9 mouse cellular contexts compared by ENCODE assay signal in the genomic region with DNA sequence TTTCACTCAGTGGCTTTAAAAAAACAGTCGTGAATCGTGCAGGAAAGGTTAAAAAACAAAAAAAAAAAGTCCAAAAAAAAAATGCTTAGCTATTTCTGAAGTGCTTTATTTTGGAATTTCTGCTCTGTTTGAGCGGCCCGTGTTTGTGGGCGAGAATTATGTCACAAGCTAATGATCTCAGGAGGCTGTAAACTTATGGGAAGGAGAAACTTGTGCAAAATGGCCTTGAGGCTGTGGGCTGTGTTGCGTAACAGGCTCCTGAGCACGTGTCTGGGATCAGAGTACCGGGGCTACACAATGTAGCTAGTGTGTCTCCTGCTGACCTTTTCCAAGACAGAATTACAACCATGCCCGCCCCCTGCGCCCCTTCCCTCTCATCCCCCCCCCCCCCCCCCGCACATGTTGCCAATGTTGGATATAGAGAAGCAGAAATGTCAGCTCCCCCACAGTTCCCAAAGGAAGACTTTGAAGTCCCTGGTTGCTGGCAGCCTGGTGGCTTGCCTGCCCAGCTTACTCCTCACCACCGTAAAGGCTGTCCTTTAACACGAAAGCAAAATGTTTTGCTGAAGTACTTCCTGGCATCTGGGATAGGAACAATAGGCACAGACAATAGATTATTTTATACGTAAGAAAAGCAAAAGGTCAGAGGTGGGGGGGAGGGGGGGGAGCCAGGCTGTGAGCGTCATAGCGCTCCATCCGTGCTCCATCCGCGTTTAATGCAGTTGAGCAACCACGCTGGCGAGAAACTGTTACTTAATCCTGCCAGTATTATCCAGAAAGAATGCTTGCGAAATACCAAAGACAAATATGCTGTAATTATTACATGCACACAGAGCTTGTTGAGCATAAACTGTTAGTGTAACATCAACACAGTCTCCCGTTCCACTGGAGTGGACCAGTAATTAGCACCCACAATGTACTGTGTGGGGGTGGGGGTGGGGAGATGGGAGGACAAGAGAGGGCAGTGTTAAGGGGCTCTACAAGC.
A peak's percentile ranks its signal among the peaks of the same experiment; 100 is the strongest.
DNase-seq lines count a peak whose midpoint lies in the region; ATAC-seq and TF ChIP-seq lines count a peak whose summit lies in the region.
"Had no signal": no experiment of that assay in that cellular context is flagged by ENCODE, and none has a peak within 500 bp of the region (broad histone marks: within the 10 kb centered on the region; RNA-seq: fewer than 3 reads in every experiment).

No protein-coding gene starts in this region.

- H3K27me3 ChIP-seq in hindbrain, embryonic 11.5 days (ENCODE audit: control insufficient read depth, insufficient read depth, low read length): peaks cover 2% of the 10 kb centered on the region; the same call in 1 of the 2 replicates
- H3K27me3 ChIP-seq in limb, embryonic 13.5 days: no peaks in the 10 kb centered on the region
- H3K27me3 ChIP-seq in midbrain, embryonic 15.5 days (replicated peaks): no peaks in the 10 kb centered on the region

- WGBS in hindbrain, embryonic 11.5 days: 34% methylated on average over 20 of the region's 23 CpGs
- WGBS in limb, embryonic 13.5 days: 12% methylated on average over 22 of the region's 23 CpGs
- 20% methylated on average over 22 of the region's 23 CpGs for WGBS in midbrain, embryonic 15.5 days

- no peak for TF ChIP-seq POLR2A in embryonic fibroblast, embryonic 13.5 days (IDR thresholded peaks at IDR 0.05; ENCODE audit: low read depth, low read length)

- peak; percentile 40 for DNase-seq in layer of hippocampus, adult 9-11 months
- DNase-seq in layer of hippocampus, adult 9-10 months (ENCODE audit: low spot score): no peak
- DNase-seq in hindbrain, embryonic 11.5 days (ENCODE audit: low spot score): peak; percentile 34
- no peak for DNase-seq in cerebellum, postnatal 25 days

- no peaks in the 10 kb centered on the region for H3K36me3 ChIP-seq in hindbrain, embryonic 11.5 days (ENCODE audit: control insufficient read depth, insufficient read depth, low read length)
- no peaks in the 10 kb centered on the region for H3K36me3 ChIP-seq in limb, embryonic 13.5 days
- no peaks in the 10 kb centered on the region for H3K36me3 ChIP-seq in midbrain, embryonic 15.5 days (replicated peaks)
- H3K36me3 ChIP-seq: G1E had no signal

- no peak for TF ChIP-seq CTCF in embryonic fibroblast, embryonic 13.5 days (IDR thresholded peaks at IDR 0.05; ENCODE audit: borderline replicate concordance, insufficient read depth, low read length)

- no peaks in the 10 kb centered on the region for H3K9me3 ChIP-seq in hindbrain, embryonic 11.5 days (ENCODE audit: control insufficient read depth, low read length)
- no peaks in the 10 kb centered on the region for H3K9me3 ChIP-seq in limb, embryonic 13.5 days
- H3K9me3 ChIP-seq in midbrain, embryonic 15.5 days: no peaks in the 10 kb centered on the region

- no peak overlapping the region for H3K9ac ChIP-seq in hindbrain, embryonic 11.5 days (ENCODE audit: low read depth, low read length)
- no peak overlapping the region for H3K9ac ChIP-seq in limb, embryonic 13.5 days
- no peak overlapping the region for H3K9ac ChIP-seq in midbrain, embryonic 15.5 days

- H3K4me3 ChIP-seq in embryonic fibroblast, embryonic 13.5 days (ENCODE audit: insufficient read depth, low read length): no peak overlapping the region
- no peak overlapping the region for H3K4me3 ChIP-seq in hindbrain, embryonic 11.5 days (ENCODE audit: low read depth, low read length)
- no peak overlapping the region for H3K4me3 ChIP-seq in limb, embryonic 13.5 days
- H3K4me3 ChIP-seq in midbrain, embryonic 15.5 days: no peak overlapping the region

- no peak overlapping the region for H3K4me2 ChIP-seq in hindbrain, embryonic 11.5 days (replicated peaks; ENCODE audit: low read depth, low read length)
- peak overlapping the region; percentile 46 for H3K4me2 ChIP-seq in limb, embryonic 13.5 days (replicated peaks)
- H3K4me2 ChIP-seq in midbrain, embryonic 15.5 days: peak overlapping the region; percentile 27

- peaks cover 23% of the 10 kb centered on the region for H3K4me1 ChIP-seq in embryonic fibroblast, embryonic 13.5 days (ENCODE audit: control insufficient read depth, insufficient read depth, low read length)
- H3K4me1 ChIP-seq in hindbrain, embryonic 11.5 days (replicated peaks; ENCODE audit: control insufficient read depth, insufficient read depth, low read length): peaks cover 7% of the 10 kb centered on the region; the same call in 1 of the 2 replicates
- H3K4me1 ChIP-seq in limb, embryonic 13.5 days: peaks cover 55% of the 10 kb centered on the region
- H3K4me1 ChIP-seq in midbrain, embryonic 15.5 days: peaks cover 13% of the 10 kb centered on the region; the same call in 1 of the 2 replicates

- peak overlapping the region; percentile 77 for H3K27ac ChIP-seq in embryonic fibroblast, embryonic 13.5 days (ENCODE audit: insufficient read depth, low read length)
- no peak overlapping the region for H3K27ac ChIP-seq in hindbrain, embryonic 11.5 days (ENCODE audit: low read depth, low read length)
- H3K27ac ChIP-seq in limb, embryonic 13.5 days: peak overlapping the region; percentile 65; the same call in 1 of the 2 replicates
- no peak overlapping the region for H3K27ac ChIP-seq in midbrain, embryonic 15.5 days

- peak; percentile 54; the same call in 1 of the 2 replicates for ATAC-seq in hindbrain, embryonic 11.5 days (ENCODE audit: low FRiP score)
- ATAC-seq in limb, embryonic 13.5 days (ENCODE audit: low FRiP score, low read depth): peak; percentile 55; the same call in 1 of the 2 replicates
- peak; percentile 59 for ATAC-seq in midbrain, embryonic 15.5 days (replicated peaks)
- ATAC-seq in erythroid progenitor cell, adult 5-6 weeks (replicated peaks; ENCODE audit: low FRiP score, poor library complexity, severe bottlenecking): no peak

Comparison
In these comparisons a context has a peak if more than half of its experiments do, and no peak if none do; other contexts are left out.
1. DNase-seq: peak in layer of hippocampus, adult 9-11 months (single experiment) and hindbrain, embryonic 11.5 days (single experiment); none in layer of hippocampus, adult 9-10 months (single experiment) and cerebellum, postnatal 25 days (0 of 2).
2. H3K27ac ChIP-seq: peak in embryonic fibroblast, embryonic 13.5 days (single experiment) and limb, embryonic 13.5 days (single experiment); none in hindbrain, embryonic 11.5 days (single experiment) and midbrain, embryonic 15.5 days (single experiment).